Mouse (Mus musculus) right cerebral cortex, postnatal 4 days (tissue): ENCODE results near the gene St6galnac3.

ENCODE experiments used
- DNase-seq: peaks from one replicate; pipeline ENCODE4 v3.0.0-alpha.2; 2022

The St6galnac3 gene

DNA sequence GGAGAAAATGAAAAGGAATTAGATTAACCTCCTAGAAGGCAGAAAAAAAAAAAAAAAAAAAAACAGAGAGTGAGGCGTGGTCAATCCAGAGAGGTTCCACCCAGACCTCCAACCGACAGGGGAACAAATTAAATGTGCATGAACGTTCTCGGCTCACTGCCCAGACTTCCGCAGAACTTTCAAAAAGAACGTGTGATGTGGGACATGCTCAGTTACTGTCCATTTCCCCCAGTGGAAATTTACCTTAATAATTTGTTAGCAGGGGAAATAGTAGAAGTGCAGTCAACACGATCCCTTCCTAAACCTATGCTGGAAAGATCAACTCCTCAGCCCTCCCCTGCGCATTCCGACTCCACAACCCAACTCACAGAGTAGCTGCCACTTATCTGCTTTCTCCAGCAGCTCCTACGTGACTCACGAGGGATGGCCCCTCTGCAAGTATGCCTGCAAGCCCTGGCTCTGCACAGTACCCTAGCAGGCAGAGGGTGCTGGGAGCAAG, 35.1 kb downstream of the St6galnac3 start:
- DNase-seq = no peak

DNA sequence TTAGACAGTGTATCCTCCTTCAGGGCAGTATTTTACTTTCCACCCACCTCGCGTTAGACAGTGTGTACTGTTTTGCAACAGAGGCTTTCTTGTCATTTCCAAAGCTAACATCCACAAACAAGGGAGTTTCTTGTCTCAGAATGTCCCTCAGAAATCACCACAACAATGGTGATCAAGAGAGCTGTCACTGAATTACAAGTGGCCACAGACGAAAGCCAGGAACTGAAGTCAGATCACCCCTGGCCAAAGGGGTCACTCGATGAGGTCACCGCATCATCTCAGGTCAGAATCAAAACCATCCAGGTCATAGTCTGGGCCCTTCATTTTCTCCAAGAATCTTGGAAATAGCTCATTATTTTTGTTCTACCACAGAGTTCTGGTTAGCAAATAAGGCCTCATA, 37.1 kb downstream of the St6galnac3 start:
- DNase-seq = no peak

DNA sequence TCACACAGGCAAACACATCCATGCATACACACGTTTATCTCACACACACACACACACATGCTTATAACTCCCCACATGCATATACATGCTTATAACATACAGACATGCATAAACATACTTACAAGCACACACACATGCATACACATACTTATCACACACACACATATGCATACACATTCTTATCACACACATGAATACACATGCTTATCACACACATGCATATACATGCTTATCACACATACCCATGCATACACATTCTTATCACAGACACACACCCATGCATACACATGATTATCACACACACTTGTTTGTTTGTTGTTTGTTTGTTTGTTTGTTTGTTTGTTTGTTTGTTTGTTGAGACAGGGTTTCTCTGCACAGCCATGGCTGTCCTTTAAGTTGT, 40.1 kb downstream of the St6galnac3 start:
- DNase-seq = no peak

DNA sequence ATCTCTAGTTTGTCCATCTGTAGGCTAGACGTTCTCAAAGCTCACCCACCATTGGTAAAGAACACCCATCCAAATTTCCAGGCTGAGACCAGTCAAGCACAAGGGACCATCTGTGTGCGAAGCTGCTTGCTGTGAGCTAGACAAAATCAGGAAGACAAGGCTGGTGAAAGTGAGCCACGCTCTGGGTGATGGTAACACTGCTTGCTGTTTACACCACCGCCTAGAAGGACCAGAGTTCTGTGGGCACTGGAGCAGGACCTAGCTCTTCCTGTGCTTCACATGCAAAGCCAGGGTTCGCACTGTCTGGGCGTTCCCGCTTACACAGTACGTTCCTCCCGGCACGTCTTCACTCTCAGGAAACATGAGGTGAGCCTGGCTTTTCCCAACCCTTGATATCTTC, 42.7 kb downstream of the St6galnac3 start:
- DNase-seq = no peak

DNA sequence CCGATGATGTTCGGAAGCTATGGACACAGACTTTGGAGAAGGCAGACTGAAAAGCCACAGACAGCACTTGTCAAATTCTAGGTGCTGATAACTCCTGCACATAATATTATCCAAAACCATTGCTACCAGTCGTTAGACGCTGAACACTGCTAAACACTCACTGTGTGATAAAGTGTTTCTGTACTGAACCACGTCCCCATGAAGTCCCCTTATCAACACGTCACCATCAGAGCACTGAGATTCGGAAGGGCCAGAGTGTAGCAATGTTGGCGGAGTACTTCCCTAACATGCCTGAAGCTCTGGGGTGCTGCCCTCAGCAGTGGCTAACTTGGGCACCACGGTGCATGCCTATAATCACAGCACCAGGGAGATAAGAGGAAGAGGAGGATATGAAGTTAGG, 43.3 kb downstream of the St6galnac3 start:
- DNase-seq = no peak

DNA sequence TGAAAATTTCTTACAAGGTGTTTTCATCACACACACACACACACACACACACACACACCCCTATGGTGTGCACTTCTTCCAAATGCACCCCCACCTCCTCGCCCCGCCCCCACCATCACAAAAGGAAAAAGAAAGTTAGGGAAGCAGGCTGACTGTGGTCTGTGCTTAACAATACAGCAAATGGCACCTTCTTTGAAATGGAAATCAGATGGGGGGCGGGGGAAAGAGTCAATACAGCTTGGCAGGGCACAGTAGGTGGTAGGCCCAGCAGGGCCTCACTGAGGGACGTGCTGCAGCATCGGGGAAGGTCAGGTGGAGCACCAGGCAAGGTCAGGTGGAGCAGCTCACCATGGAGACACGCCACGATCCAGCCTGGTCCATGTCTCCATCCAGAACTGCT, 49.1 kb downstream of the St6galnac3 start:
- no peak for DNase-seq

DNA sequence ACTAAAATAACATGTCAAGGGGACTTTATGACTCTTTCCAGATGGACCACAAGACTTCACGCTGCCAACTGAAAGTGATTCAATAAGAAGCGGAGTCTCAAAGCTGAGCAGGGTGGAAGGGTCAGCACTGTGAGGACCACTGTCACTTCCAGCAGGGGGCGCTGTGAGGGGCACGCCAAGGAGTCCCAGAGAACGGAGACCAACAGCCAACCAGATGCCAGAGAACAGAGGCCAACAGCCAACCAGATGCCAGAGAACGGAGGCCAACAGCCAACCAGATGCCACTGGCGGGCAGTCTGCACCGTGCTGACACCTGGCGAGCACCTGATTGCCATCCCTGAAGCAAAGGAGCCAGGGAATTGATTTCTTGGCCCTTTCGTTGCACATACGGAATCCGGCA, 49.9 kb downstream of the St6galnac3 start:
- peak; percentile 35 for DNase-seq

DNA sequence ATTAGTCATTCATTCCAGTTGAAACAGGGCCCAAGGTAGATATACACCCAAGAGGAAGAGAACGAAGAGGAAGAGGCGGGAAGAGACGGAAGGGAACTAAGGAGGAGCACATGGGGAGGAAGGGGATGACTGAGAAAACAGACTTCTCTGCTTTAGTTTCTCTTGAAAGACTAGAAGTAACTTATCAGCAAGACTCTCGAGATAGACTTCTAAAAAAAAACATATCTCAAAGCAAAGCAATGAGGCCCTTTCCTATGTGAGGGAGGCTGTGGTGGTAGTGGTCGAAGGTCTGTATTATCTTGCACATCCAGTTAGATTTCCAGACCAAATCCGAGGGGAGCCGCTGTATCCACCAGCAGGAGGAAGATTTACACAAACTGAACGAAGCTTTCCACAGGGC, 50.6 kb downstream of the St6galnac3 start:
- no peak for DNase-seq

DNA sequence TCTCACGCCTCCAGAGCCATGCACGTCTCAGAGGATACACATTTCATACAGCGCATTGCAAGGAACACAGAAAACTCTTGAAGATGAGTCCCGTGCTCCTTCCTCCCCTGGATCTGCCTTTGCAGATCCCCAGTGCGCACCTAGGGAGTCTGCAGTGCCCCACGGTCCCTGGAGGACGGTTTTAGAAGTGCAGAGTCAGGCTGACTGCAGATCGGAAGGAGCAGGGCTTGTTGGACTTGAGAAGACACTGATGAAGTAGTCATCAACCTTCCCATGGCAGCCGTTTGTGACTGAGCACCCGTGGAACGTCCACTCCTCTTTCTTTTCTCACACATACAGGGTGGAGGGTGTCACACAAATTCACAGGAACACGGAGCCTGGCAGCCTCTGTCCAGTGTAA, 51.5 kb downstream of the St6galnac3 start:
- DNase-seq = no peak

DNA sequence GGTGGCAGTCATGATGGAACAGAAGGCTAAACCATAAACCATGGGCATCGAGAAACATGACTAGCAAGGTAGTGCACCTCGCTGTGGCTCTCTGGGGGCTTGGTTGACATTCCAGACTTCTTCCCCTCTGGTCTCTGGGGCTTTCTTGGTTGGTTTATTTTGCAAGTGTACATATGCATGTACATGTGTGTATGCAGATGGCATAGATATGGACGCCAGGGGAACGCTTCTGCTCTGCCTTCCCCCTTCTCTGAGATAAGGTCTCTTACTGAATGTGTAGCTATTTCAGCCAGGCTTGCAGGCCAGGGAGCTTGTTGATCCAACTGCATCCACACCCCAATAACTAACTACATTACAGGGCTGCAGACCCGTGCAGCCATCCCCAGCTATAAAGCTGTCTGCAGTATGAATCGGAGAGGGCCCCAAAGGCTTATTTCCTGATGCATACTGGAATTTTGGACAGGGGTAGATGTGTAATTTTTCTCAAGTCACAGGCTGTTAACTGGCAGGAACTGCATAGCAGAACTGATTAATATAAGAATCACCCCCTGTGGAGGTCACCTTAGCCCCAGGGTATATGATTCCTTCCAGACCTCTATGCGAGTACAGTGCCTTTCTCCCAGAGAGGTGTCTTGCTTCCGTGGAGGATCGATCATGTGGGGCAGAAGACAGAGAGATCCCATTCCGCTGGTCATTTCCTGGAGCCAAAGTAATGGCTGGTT, 53.9 kb downstream of the St6galnac3 start:
- no peak for DNase-seq

DNA sequence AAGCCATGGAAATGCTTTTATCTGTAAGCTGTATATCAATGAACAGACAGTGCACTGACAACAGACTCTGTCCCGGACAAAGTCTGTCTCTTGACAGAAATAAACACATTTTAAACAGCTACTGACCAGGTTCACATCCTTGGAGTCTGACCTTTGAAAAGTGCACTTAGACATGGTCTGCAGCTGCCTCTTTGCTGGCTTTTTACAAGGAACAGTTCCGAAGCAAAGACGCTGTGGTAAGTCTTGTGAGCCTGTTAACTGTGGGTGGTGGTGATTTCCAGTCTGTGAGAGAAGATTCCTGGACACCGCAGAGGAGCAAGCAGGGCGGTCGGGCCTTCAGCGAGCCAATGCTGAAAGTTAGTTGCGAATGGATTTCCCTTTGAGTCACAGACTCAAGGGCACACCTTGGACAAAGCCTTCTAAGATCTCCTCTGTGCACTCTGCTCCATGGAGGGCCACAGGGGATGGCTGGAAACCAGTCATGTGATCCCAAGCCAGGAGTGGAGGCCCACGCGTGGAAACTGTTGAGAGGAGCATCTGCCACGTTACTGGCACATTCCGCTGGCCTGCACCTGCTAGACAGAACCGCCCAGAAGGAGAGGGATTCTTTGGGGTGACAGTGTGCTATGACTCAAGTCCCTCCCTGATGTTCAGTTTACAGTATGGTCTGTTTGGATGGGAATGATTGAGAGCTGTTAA, 55.1 kb downstream of the St6galnac3 start:
- no peak for DNase-seq

DNA sequence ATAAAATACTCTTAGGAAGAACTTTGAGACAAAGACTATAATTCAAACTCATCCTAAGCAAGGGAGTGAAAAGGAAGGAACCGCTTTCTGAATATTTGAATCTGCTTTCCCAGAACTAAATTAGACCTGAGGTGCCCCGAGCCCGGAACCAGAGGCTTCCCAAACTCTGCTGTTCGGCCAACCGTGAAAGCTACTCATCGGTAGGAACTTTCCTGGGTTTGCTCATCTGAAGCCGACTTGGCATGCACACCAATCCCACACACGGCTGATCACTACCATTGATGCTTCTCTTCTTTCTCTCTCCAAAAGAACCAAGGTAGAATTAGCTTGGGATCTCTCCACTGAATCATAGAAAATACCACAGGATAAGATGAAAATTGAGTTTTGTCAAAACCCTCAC, 55.6 kb downstream of the St6galnac3 start:
- DNase-seq = no peak

DNA sequence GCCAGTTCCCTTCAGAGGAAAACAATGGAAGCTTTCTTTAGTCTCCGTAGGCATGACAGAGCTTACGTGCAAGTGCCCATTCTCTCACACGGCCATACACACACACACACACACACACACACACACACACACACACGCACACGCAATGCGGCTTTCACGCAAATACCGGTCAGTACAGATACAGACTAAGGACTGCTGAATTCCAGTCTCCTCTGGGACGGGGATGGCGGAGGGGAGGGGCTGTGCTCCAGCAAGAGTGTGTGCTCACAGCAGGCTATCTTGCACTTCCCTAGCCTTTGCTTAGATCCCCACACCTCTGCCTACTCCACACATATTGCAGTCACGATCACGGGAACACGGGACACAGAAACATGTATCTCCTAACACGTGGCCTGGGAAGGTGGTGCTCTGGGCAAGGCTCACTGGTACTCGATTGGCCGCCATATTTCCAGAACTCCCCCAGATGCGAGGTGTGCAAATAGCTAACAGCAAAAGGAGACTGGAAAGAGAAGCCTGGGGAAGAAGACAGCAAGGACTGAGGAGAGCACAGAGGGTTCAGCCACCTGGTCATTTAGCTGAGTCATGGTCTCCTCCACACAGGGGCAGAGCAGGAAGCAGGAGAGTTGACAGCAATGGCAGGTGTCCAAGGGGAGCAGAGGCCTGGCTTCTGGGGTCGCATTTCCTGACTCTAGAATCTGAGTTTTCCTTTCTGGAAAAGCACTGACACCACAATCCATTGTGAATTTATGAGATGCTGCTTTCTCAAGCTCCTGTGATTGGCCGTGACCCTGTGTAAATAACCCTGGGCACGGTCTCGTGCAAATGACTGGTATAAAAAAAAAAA, 56.3 kb downstream of the St6galnac3 start:
- DNase-seq = no peak

DNA sequence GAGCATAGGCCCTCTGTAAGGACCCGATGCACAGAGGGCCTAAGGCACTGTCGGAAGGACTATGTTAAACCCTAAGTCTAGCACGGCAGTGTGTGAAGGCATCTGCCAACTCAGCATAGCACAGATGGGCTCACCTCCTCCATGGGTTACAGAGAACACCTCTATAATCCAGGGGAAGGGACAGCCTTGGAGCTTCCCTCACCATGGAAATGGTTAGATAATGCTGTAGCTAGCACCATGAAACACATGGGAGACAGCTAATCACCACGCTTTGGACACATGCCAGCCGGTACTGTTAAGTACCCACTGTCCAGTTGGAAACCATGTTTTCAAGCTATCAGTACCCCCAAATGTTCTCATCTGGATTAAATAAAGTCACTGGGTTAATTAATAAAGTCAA, 60.3 kb downstream of the St6galnac3 start:
- DNase-seq = no peak

DNA sequence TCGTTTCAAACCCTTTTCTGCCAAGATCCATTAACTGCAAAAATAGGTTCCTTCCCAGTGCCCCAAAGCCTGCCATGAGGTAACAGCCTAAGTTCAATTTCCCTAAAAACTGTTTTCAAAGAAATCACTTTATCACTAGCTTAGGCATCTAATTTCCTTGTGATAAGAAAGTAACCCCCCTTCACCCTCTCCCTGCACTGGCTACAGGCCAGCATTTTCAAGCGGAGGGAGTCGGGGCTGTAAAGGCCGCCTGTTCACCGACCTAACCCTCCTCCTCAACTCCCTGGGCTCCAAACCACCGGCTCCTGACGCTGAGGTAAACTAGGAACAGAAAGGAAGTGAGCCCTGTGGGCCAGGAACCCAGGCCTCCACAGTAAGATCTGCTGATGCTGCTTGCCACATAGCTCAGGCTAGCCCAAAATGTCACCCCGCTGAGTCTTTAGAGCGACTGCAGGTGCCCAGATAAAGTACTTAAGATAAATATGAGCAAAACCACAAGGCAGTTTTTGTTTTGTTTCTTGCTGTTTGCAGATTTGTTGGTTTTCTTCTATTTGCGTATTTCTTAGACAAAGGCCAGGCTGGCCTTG, 61.0 kb downstream of the St6galnac3 start:
- DNase-seq = no peak

DNA sequence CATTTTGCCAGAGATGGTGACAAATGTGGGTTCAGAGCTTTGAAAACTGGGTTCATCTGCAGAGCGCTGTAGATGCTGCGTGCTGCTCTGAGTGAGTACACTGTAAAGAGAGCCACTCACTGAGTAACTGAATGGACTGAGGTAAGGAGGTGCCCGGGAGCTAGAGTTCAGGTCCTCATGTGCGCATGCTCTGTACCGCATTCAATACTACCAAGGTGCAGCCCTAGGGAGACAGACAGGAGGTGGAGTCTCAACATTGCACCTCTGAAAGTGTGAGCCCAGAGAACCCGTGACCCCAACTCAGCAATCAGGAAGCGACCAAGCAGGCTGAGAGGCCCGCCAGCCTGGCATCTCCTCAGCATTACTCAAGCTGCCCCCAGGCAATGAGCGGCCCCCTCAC, 62.2 kb downstream of the St6galnac3 start:
- DNase-seq = no peak

DNA sequence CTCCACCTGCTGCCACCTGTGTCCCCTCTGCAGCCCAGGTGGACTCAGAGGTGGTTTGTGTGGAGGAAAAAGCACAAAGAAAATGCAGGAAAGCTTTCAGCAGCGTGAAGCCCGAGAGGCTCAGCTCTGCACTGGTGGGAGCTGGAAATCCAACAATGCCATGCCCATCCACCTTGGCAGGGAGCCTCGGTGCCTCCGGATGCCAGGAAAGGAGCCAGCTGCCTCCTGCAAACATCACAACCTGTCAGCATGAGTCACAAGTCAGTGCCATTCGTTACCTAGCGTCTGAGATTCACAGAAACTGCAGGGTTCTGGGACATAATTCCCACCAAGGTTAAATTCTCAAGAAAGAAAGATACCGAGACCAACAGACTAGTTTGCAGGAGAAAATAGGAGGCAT, 63.0 kb downstream of the St6galnac3 start:
- DNase-seq = peak; percentile 40

DNA sequence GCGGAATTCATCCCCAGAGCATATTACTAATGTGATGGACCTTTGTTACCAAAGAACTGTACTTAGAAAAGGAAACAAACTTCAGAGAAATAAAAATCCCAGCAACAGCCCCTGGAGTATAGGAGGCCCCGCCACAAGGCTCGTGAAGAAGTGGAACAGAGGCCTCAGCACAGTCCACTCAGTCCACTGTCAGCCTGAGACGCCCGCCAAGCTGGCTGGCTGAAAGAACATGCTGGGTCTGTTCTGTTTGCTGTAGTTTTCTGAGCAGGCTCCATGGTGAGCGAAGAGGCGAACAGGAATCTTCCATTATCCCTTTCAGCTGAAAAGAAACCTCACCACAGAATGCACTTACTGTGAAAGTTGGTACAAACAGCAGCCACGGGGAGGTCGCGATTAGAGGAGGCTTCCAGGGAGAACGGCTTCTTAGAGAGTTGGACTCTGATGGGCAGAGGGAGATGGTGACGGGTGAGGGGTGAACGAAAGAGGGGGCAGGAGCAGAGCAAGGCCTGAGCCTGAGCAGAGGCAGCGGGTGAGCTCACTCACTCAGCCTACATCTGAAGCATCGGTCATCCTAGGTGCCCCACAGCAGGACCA, 65.3 kb downstream of the St6galnac3 start:
- no peak for DNase-seq

DNA sequence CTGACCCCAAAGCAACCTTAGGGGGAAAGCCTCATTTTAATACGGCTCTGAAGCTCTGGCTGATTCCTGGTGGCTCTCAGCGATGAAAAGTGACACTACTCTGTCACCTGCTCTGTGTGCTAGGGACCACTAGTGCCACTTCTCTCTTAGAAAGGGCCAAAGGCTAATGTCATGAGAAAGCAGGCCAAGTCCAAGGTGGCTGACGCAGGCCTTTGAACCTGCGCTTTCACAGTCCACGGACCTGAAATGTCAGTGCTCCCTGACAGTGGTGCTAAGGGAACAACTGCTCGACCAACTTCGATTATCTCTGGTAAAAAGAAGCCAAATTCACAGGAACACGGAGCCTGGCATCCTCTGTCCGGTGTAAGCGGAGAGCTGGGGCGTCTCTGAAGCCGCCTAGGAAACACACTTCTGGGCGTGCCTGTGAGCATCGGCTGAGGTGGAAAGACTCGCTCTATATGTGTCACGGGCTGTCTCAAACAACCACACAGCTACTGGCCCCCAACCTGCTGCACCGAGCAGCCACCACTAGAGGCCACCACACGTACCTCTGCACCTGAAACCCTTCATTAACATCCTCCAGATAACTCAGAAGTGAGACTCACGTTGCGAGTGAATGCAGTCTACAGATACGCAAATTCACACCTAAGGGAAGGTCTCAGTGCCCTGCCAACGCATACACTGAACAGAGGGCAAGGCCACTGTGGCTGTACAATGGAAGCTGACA, 66.8 kb downstream of the St6galnac3 start:
- peak; percentile 33 for DNase-seq

DNA sequence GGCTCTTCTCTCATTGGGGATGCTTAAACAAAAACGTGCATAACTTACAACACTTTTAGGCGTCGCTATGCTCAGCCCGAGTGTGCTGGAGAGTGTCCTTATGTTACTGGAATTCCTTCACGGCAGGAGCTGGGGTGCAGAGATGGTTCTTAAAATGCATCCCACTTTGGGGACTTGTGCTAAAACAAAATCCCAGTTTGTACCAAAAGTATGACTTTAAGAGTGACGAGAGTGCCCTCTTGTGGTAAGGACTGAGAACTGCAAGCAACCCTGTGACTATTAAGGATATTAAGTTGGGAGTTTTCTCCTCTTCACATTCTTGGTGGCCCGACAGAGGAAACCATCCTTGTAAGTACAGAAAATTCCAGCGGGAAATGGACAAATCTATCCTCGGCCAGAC, 69.9 kb downstream of the St6galnac3 start:
- peak; percentile 74 for DNase-seq

DNA sequence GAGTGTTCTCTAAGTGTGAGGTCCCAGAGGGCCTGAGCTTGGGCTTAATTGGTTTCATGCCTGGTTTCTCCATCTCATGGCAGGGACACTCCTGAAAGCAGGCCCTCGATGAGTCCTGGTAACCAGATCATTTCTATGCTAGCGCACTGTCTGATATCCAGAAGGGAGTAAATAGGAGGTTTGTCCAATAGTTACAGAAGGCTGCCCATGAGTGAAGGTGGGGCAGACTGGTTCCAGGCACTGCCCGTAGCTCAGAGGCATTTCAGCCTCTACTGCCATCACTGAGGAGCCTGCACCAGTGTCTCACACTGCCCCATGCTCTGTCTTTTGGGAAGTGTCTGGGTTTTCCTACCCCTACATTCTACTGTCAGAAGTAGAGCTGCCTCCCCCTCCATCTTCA, 72.1 kb downstream of the St6galnac3 start:
- DNase-seq = no peak

DNA sequence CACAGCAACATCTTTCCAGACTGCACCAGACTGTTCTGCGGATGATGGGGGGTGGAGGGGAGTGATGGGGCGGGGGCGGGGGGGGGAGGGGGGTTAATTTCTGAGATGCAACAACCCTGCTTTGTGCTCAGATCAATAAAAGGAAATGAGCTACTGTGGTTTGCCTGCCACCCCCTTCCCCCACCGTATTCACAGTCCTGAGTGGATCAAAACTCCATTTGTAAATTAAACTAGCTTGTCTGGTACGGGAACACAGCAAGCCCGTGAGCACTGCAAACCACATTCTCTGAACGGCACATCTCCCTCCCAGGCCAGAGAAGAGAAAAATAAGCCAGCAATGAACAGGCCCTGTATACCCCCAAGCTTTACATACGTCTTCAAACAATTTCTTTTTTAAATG, 76.3 kb downstream of the St6galnac3 start:
- no peak for DNase-seq
